Mouse (Mus musculus): ENCODE data around the gene Mak. TPM values are rescaled to one million over a fixed set of nuclear protein-coding genes. Genes with fewer than 3 reads are reported as not detected.
"Not testable (repeated sequence)": the region's sequence is repeated elsewhere in the genome, so short reads cannot be mapped to it uniquely, and the experiment has no call there.

The Mak gene
- total RNA-seq, 2 experiments from 2014 or later, result 0.10 to 0.42 TPM

GRCm38 (mm10) chr13:41000140-41000925, 79.2 kb downstream of the Mak start:
- DNase-seq (ENCODE audit: low spot score in 2 of 2), result peak; percentile 45 to 46

- not testable (repeated sequence) for DNase-seq (ENCODE audit: low spot score in 2 of 2)
Observed at GRCm38 (mm10) chr13:40998537-40998936, 81.0 kb downstream of the Mak start.

- DNase-seq (ENCODE audit: low spot score in 2 of 2), result no peak
Observed at GRCm38 (mm10) chr13:40994487-40995263, 84.8 kb downstream of the Mak start.

- DNase-seq (ENCODE audit: low spot score in 2 of 2), result no peak
Observed at GRCm38 (mm10) chr13:40988418-40988817, 91.1 kb downstream of the Mak start.

GRCm38 (mm10) chr13:40987608-40988303, 91.8 kb downstream of the Mak start:
- not testable (repeated sequence) for DNase-seq (ENCODE audit: low spot score in 2 of 2)

- DNase-seq (ENCODE audit: low spot score in 2 of 2), result no peak
Observed at GRCm38 (mm10) chr13:40986081-40986480, 93.4 kb downstream of the Mak start.

DNA sequence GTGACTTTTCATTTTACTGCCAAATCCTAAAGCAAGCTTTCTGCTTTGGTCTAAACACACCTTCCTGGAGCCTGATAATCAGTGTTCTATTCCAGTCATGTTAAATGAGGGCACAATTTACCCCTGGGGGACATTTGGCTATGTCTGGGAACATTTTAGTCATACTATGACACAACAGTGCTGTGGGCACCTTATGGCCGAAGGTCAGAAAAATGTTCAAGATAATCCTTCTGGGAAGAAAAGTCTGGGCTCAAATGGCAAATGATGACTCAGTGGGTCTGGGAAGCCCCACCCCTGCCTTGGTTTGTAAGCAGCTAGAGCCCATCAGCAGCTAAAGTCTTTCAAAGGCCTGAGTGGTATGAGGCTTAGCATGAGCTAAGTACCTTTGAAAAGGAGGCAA, 96.7 kb downstream of the Mak start:
- no peak for DNase-seq (ENCODE audit: low spot score in 2 of 2)

DNA sequence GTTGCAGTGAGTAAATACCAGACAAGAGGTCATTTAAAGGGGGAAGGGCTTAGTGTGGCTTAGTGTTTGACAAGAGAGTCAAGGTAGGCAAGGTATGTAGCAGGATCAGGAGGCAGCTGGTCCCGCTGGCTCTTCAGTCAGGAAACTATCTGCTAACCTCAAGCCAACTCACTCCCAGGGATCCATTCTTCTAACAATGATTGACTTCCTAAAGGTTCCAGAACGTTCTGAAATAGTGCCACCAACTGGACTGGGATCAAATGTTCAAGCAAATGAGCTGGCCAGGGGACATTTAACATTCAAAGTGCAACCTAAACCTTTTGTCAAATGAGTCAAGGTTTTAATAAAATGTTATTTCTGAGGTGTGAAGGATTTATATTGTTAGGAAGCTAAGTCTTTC, 100.2 kb downstream of the Mak start:
- no peak for DNase-seq (ENCODE audit: low spot score in 2 of 2)

DNA sequence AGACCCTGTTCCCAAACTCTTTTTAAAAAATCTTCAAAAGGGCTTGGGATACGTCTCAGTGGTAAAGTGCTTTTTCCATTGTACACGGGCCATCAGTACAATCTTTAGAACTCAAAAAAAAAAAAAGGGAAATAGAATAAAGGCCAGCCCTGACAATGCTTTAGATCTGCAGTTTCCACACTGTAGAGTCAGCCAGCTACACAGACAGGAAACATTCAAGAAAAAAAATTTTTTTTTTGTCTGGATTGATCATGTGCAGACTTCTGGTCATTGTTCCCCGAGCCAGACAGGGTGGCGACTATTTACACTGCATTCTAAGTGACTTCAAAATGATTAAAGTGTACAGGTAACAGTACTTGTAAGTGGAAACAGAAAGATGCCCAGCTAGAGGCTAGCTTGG, 100.9 kb downstream of the Mak start:
- DNase-seq (ENCODE audit: low spot score in 2 of 2), result no peak

DNA sequence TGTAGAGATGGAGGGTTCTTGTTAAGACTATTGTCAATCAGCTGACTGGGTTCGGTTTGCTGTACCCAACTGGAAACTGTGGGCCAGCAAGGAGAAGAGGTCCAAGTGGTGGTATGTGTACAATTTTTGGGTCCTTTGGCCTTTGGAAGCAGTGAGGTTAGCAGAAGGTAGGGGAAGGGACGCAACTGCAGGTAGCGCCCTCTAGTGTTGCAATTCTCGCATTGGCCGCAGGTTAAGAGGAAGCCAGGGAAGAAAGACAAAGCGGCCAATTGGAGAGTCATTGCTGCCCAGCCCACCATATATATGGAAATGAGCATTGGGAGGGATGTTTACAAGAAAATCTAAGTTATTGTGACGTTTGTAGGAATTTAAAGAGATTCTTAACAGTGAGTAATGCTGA, 101.9 kb downstream of the Mak start:
- peak; percentile 40 to 47 for DNase-seq (ENCODE audit: low spot score in 2 of 2)

Other genes starting within 250 kb of the Mak start
- gene Gcnt2, start 220.0 kb downstream of the Mak start, total RNA-seq (2021), result 1 to 10 TPM; 5.8 to 9.1 TPM
- gene Pak1ip1, start 78.7 kb downstream of the Mak start, total RNA-seq (2021), result 10 to 100 TPM; 56.9 to 58.2 TPM
- gene Tmem14c, start 63.4 kb downstream of the Mak start, total RNA-seq (2021), result 100 to 1,000 TPM; 176 to 205 TPM
- not detected for gene Gcm2, start 31.3 kb upstream of the Mak start, total RNA-seq (2021)
- not detected for gene Sycp2l, start 34.6 kb upstream of the Mak start, total RNA-seq (2021)
- under 1 TPM; 0.51 to 0.56 TPM for gene Elovl2, start 140.7 kb upstream of the Mak start, total RNA-seq (2021)
- 1 to 10 TPM; 9.7 to 9.8 TPM for gene Smim13, start 170.1 kb upstream of the Mak start, total RNA-seq (2021)
- gene Gm17364, start 194.3 kb upstream of the Mak start, total RNA-seq (2021), result not detected

All from adrenal gland, adult 18-20 months (tissue).